Mouse (Mus musculus) heart, postnatal 0 days (tissue): ENCODE data around the gene Tbx10.

Experiments used
- CTCF ChIP-seq: IDR thresholded peaks from 2 replicates; pipeline ENCODE4 v1.5.1; 2016; ENCODE audit warnings: antibody characterized with exemption, control low read depth, low read depth
- EP300 ChIP-seq: IDR thresholded peaks from 2 replicates; pipeline ENCODE4 v1.6.1; 2016; ENCODE audit warnings: antibody characterized with exemption, low read depth

- no peak for TF ChIP-seq CTCF
- TF ChIP-seq EP300: no peak
These were observed 22.2 kb downstream of the Tbx10 start for GRCm38 (mm10) chr19:4014802-4015201.
